10 mouse cellular contexts compared by ENCODE assay signal in genomic region chr9:107974491-107975171, GRCm38 (mm10). TPM values are rescaled to one million over a fixed set of nuclear protein-coding genes. Genes with fewer than 3 reads are reported as not detected.
DNase-seq lines count a peak whose midpoint lies in the region; ATAC-seq and TF ChIP-seq lines count a peak whose summit lies in the region.
"Had no signal": no experiment of that assay in that cellular context is flagged by ENCODE, and none has a peak within 500 bp of the region (broad histone marks: within the 10 kb centered on the region; RNA-seq: fewer than 3 reads in every experiment).

No protein-coding gene starts in this region.

- no peaks in the 10 kb centered on the region for H3K9me3 ChIP-seq in limb, embryonic 10.5 days (replicated peaks)
- no peaks in the 10 kb centered on the region for H3K9me3 ChIP-seq in hindbrain, embryonic 16.5 days (ENCODE audit: control insufficient read depth, low read length)
- H3K9me3 ChIP-seq: midbrain, embryonic 12.5 days had no signal

- H3K9ac ChIP-seq in hindbrain, embryonic 16.5 days (ENCODE audit: low read depth, low read length), result no peak overlapping the region
- H3K9ac ChIP-seq: midbrain, embryonic 12.5 days had no signal

- H3K4me2 ChIP-seq in hindbrain, embryonic 16.5 days (ENCODE audit: low read length), result no peak overlapping the region
- H3K4me2 ChIP-seq: midbrain, embryonic 12.5 days had no signal

- TF ChIP-seq CTCF in layer of hippocampus, adult 2 months (conservative IDR thresholded peaks at IDR 0.05), result no peak
- TF ChIP-seq CTCF in small intestine, adult 2 months (IDR thresholded peaks at IDR 0.05; ENCODE audit: extremely low read depth, insufficient read length, insufficient replicate concordance, low read depth, low read length), result no peak

- no peak for DNase-seq in layer of hippocampus, adult 2 months (ENCODE audit: low spot score in 2 of 2)
- no peak for DNase-seq in layer of hippocampus, postnatal 14 days (ENCODE audit: low spot score in 2 of 2)
- DNase-seq in c-Kit-negative CD71-positive TER-119-positive erythroid progenitor cells, embryonic 14.5 days (ENCODE audit: low read depth, low spot score), result peak; percentile 76
- DNase-seq in limb, embryonic 10.5 days (ENCODE audit: low spot score), result no peak
- DNase-seq in cerebellum, postnatal 14 days, result no peak
- DNase-seq in urinary bladder, postnatal 25 days (ENCODE audit: low spot score), result no peak
- DNase-seq: cerebellum, postnatal 10 days had no signal

- TF ChIP-seq POLR2A in small intestine, adult 2 months (IDR thresholded peaks at IDR 0.05; ENCODE audit: low read depth, low read length), result no peak

- H3K4me3 ChIP-seq in layer of hippocampus, adult 2 months, result no peak overlapping the region
- H3K4me3 ChIP-seq in limb, embryonic 10.5 days, result no peak overlapping the region
- H3K4me3 ChIP-seq in small intestine, adult 2 months (ENCODE audit: low read depth, low read length), result no peak overlapping the region
- H3K4me3 ChIP-seq in hindbrain, embryonic 16.5 days (ENCODE audit: low read length), result no peak overlapping the region
- H3K4me3 ChIP-seq: midbrain, embryonic 12.5 days had no signal

- H3K27ac ChIP-seq in layer of hippocampus, adult 2 months, result peak overlapping the region; percentile 29; the same call in 1 of the 2 replicates
- peak overlapping the region; percentile 51; the same call in 1 of the 2 replicates for H3K27ac ChIP-seq in limb, embryonic 10.5 days
- peak overlapping the region; percentile 98 for H3K27ac ChIP-seq in small intestine, adult 2 months (ENCODE audit: insufficient read depth, low read depth, low read length)
- no peak overlapping the region for H3K27ac ChIP-seq in hindbrain, embryonic 16.5 days (ENCODE audit: low read depth, low read length)
- H3K27ac ChIP-seq: midbrain, embryonic 12.5 days had no signal

- no peak for ATAC-seq in hindbrain, embryonic 16.5 days

- 83% methylated on average over 10 of the region's 10 CpGs for WGBS in limb, embryonic 10.5 days
- WGBS in small intestine, adult 2 months, result 72% methylated on average over 10 of the region's 10 CpGs
- 84% methylated on average over 10 of the region's 10 CpGs for whole genome bisulfite sequencing in hindbrain, embryonic 16.5 days

- H3K4me1 ChIP-seq in limb, embryonic 10.5 days, result peaks cover 42% of the 10 kb centered on the region
- peaks cover 20% of the 10 kb centered on the region; the same call in 1 of the 2 replicates for H3K4me1 ChIP-seq in small intestine, adult 2 months (ENCODE audit: control insufficient read depth, insufficient read depth, insufficient read length, low read length)
- no peaks in the 10 kb centered on the region for H3K4me1 ChIP-seq in hindbrain, embryonic 16.5 days (ENCODE audit: control insufficient read depth, insufficient read depth, low read depth, low read length)
- H3K4me1 ChIP-seq: midbrain, embryonic 12.5 days had no signal

- peaks cover 49% of the 10 kb centered on the region for H3K36me3 ChIP-seq in limb, embryonic 10.5 days
- H3K36me3 ChIP-seq in small intestine, adult 2 months (ENCODE audit: control insufficient read depth, insufficient read depth, low read length), result peaks cover 27% of the 10 kb centered on the region
- 0 out of 2 replicates have a peak, but pooled peaks cover 3% of the 10 kb centered on the region for H3K36me3 ChIP-seq in hindbrain, embryonic 16.5 days (ENCODE audit: control insufficient read depth, insufficient read depth, low read length)

- no peaks in the 10 kb centered on the region for H3K27me3 ChIP-seq in limb, embryonic 10.5 days (ENCODE audit: low read depth, poor library complexity, severe bottlenecking)
- no peaks in the 10 kb centered on the region for H3K27me3 ChIP-seq in small intestine, adult 2 months (ENCODE audit: control insufficient read depth, insufficient read depth, low read length)
- H3K27me3 ChIP-seq in hindbrain, embryonic 16.5 days (replicated peaks; ENCODE audit: control insufficient read depth, insufficient read depth, low read length), result no peaks in the 10 kb centered on the region
- H3K27me3 ChIP-seq: midbrain, embryonic 12.5 days had no signal

RNA-seq across cellular contexts. Expression of gene Uba7, which starts 0.7 kb away (rescaled TPM):
- 1 to 10 TPM; 5.4 to 5.7 TPM for total RNA-seq in layer of hippocampus, adult 2 months (2021)
- total RNA-seq in layer of hippocampus, postnatal 14 days (2021), result 1 to 10 TPM; 2.7 to 3.2 TPM
- 18.6 and 22.5 TPM in 2 replicates for polyA plus RNA-seq in limb, embryonic 10.5 days (2016; fragmentation: Nextera tagmentation; extraction: Ambion mirVana)
- polyA plus RNA-seq in small intestine, adult 2 months (2012; rRNA removed), result 67.0 and 131 TPM in 2 replicates
- polyA plus RNA-seq in hindbrain, embryonic 16.5 days (2015; fragmentation: Nextera tagmentation; extraction: Ambion mirVana), result 8.8 and 9.6 TPM in 2 replicates

RNA-seq across cellular contexts. Expression of gene Gm20661, which starts 8.2 kb away (rescaled TPM):
- total RNA-seq in layer of hippocampus, adult 2 months (2021), result 1 to 10 TPM; 1.1 to 1.7 TPM
- total RNA-seq in layer of hippocampus, postnatal 14 days (2021), result 1 to 10 TPM; 1.2 to 1.6 TPM
- polyA plus RNA-seq in limb, embryonic 10.5 days (2016; fragmentation: Nextera tagmentation; extraction: Ambion mirVana), result 3.5 and 6.2 TPM in 2 replicates
- polyA plus RNA-seq in small intestine, adult 2 months (2012; rRNA removed), result not detected in 2 replicates
- polyA plus RNA-seq in hindbrain, embryonic 16.5 days (2015; fragmentation: Nextera tagmentation; extraction: Ambion mirVana), result 0.58 and 0.89 TPM in 2 replicates

RNA-seq across cellular contexts. Expression of gene Inka1, which starts 11.0 kb away (rescaled TPM):
- 10 to 100 TPM in 1 of 2 experiments, 1 to 10 TPM in 1; 9.7 to 10.8 TPM for total RNA-seq in layer of hippocampus, adult 2 months (2021)
- total RNA-seq in layer of hippocampus, postnatal 14 days (2021), result 10 to 100 TPM in 1 of 2 experiments, 1 to 10 TPM in 1; 9.2 to 11.5 TPM
- 180 and 189 TPM in 2 replicates for polyA plus RNA-seq in limb, embryonic 10.5 days (2016; fragmentation: Nextera tagmentation; extraction: Ambion mirVana)
- 3.1 and 6.0 TPM in 2 replicates for polyA plus RNA-seq in small intestine, adult 2 months (2012; rRNA removed)
- polyA plus RNA-seq in hindbrain, embryonic 16.5 days (2015; fragmentation: Nextera tagmentation; extraction: Ambion mirVana), result 18.1 and 18.7 TPM in 2 replicates

RNA-seq across cellular contexts. Expression of gene Cdhr4, which starts 17.7 kb away (rescaled TPM):
- 1 to 10 TPM; 5.8 to 6.4 TPM for total RNA-seq in layer of hippocampus, adult 2 months (2021)
- 1 to 10 TPM; 4.0 TPM for total RNA-seq in layer of hippocampus, postnatal 14 days (2021)
- 6.5 and 11.9 TPM in 2 replicates for polyA plus RNA-seq in limb, embryonic 10.5 days (2016; fragmentation: Nextera tagmentation; extraction: Ambion mirVana)
- 1.3 and 2.3 TPM in 2 replicates for polyA plus RNA-seq in small intestine, adult 2 months (2012; rRNA removed)
- polyA plus RNA-seq in hindbrain, embryonic 16.5 days (2015; fragmentation: Nextera tagmentation; extraction: Ambion mirVana), result 2.4 and 3.3 TPM in 2 replicates

RNA-seq across cellular contexts. Expression of gene Gm20662, which starts 21.5 kb away (rescaled TPM):
- total RNA-seq in layer of hippocampus, adult 2 months (2021), result 1 to 10 TPM; 2.4 to 3.8 TPM
- total RNA-seq in layer of hippocampus, postnatal 14 days (2021), result 1 to 10 TPM in 1 of 2 experiments, not detected in 1; 1.1 TPM
- 0.34 and 0.93 TPM in 2 replicates for polyA plus RNA-seq in limb, embryonic 10.5 days (2016; fragmentation: Nextera tagmentation; extraction: Ambion mirVana)
- 0.46 TPM in 1 of 2 replicates, not detected in the other for polyA plus RNA-seq in small intestine, adult 2 months (2012; rRNA removed)
- polyA plus RNA-seq in hindbrain, embryonic 16.5 days (2015; fragmentation: Nextera tagmentation; extraction: Ambion mirVana), result 0.34 and 1.5 TPM in 2 replicates
